Mouse (Mus musculus) megakaryocyte, embryonic 14.5 days (primary cell): ENCODE measurements around the gene Tufm.

ENCODE experiments used
- FLI1 ChIP-seq: IDR thresholded peaks from 2 replicates; pipeline ENCODE4 v1.6.1; 2012; ENCODE audit warnings: low read length, inconsistent platforms, mixed read lengths
- GATA1 ChIP-seq: IDR thresholded peaks from 3 replicates; pipeline ENCODE4 v1.6.1; 2012; ENCODE audit warnings: mixed read lengths, low read length, inconsistent platforms, borderline replicate concordance

DNA sequence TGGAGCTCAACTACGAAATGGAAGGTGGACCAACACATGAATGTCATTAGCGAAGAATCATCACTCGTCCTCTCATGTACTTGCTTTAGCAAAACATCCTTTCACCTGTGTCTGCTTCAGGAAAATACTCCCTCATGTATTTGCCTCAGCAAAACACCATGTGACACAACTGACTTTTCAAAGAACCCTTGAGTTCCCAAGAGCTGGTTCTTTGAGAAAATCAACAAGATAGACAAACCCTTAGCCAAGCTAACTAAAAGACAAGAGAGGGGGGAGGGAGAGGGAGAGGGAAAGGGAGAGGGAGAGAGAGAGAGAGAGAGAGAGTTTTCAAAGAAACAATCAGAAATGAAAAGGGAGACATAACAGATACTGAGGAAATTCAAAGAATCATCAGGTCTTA is 36.2 kb downstream of the Tufm start:
- TF ChIP-seq GATA1 (no peak), FLI1 (no peak)
